Mouse (Mus musculus) hindbrain, embryonic 11.5 days (tissue): ENCODE data around the gene Adgrl1. TPM values are rescaled to one million over a fixed set of nuclear protein-coding genes. Genes with fewer than 3 reads are reported as not detected.

Experiments
- ATAC-seq: fragments of 200-750 bp; cut with Nextera tagmentation; 2 replicates; pipeline ENCODE4 v1.8.0; 2017; ENCODE audit warnings: mild to moderate bottlenecking, moderate TSS enrichment, moderate library complexity; ENCODE audit not compliant: low FRiP score
- DNase-seq: peaks from one replicate; pipeline ENCODE4 v3.0.0-alpha.2; 2015; ENCODE audit warnings: low spot score
- H3K27ac ChIP-seq: fragments of 300-500 bp; sonication (generic); 2 replicates; pipeline ENCODE4 v1.5.1; 2014; ENCODE audit warnings: mild to moderate bottlenecking, low read depth, low read length
- H3K27me3 ChIP-seq: fragments of 300-500 bp; sonication (generic); 2 replicates; pipeline ENCODE4 v1.6.1; 2014; ENCODE audit warnings: mild to moderate bottlenecking, low read length, moderate library complexity, mixed read lengths; ENCODE audit not compliant: control insufficient read depth, insufficient read depth
- H3K36me3 ChIP-seq: fragments of 300-500 bp; sonication (generic); 2 replicates; pipeline ENCODE4 v1.6.1; 2014; ENCODE audit warnings: mild to moderate bottlenecking, low read length, moderate library complexity, mixed read lengths; ENCODE audit not compliant: control insufficient read depth, insufficient read depth
- H3K4me1 ChIP-seq: fragments of 300-500 bp; sonication (generic); replicated peaks from 2 replicates; pipeline ENCODE4 v1.6.1; 2014; ENCODE audit warnings: low read length, mixed read lengths; ENCODE audit not compliant: control insufficient read depth, insufficient read depth
- H3K4me2 ChIP-seq: fragments of 300-500 bp; sonication (generic); replicated peaks from 2 replicates; pipeline ENCODE4 v1.6.1; 2014; ENCODE audit warnings: mild to moderate bottlenecking, low read depth, low read length
- H3K4me3 ChIP-seq: fragments of 300-500 bp; sonication (generic); 2 replicates; pipeline ENCODE4 v1.5.1; 2014; ENCODE audit warnings: low read depth, low read length
- H3K9ac ChIP-seq: fragments of 300-500 bp; sonication (generic); 2 replicates; pipeline ENCODE4 v1.6.1; 2014; ENCODE audit warnings: low read depth, low read length
- H3K9me3 ChIP-seq: fragments of 300-500 bp; sonication (generic); 2 replicates; pipeline ENCODE4 v1.6.1; 2016; ENCODE audit warnings: low read length; ENCODE audit not compliant: control insufficient read depth
- WGBS: fragments of 180-500 bp; shearing (Covaris S2); extraction: QIAGEN DNeasy Blood & Tissue Kit; methylation state at CpG from one replicate; pipeline ENCODE4 v1.1.7; 2014; 5-methylcytosine and 5-hydroxymethylcytosine counted together
- polyA plus RNA-seq: library from polyadenylated mRNA; unstranded; fragments of >200 nt; fragmentation: Nextera tagmentation; extraction: Ambion mirVana; gene quantifications from 2 replicates; pipeline ENCODE4 v1.2.1, GENCODE M21; 2014

Gene Adgrl1
- polyA plus RNA-seq, 1 experiment from 2014 or later, result 23.7 TPM

DNA sequence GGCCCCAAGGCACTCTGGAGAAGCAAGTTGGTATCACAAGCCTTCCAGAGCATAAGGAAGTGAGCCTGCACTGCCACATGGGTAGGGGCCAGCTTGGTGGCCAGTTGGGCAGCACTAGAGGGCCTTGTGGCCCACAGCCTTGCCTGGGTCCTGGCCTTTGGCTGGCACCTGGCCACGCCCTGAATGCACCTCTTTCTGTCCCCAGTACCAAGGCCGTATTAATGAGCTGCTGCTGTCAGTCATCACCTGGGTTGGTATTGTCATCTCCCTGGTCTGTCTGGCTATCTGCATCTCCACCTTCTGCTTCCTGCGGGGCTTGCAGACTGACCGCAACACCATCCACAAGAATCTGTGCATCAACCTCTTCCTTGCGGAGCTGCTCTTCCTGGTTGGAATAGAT is 34.3 kb downstream of the Adgrl1 start:
- no peak overlapping the region for H3K9ac ChIP-seq
- no peaks in the 10 kb centered on the region for H3K9me3 ChIP-seq
- H3K27me3 ChIP-seq, result no peaks in the 10 kb centered on the region
- WGBS, result 85% methylated on average over 5 of the region's 5 CpGs
- H3K4me3 ChIP-seq, result no peak overlapping the region
- peaks cover 8% of the 10 kb centered on the region; the same call in 1 of the 2 replicates for H3K36me3 ChIP-seq
- no peak for ATAC-seq
- DNase-seq, result no peak
- no peak overlapping the region for H3K4me2 ChIP-seq
- no peaks in the 10 kb centered on the region for H3K4me1 ChIP-seq
- H3K27ac ChIP-seq, result no peak overlapping the region

- Histone ChIP-seq H3K4me2 (no peak overlapping the region), H3K4me1 (no peaks in the 10 kb centered on the region), H3K27me3 (no peaks in the 10 kb centered on the region), H3K4me3 (no peak overlapping the region), H3K27ac (no peak overlapping the region), H3K36me3 (peaks cover 9% of the 10 kb centered on the region; the same call in 1 of the 2 replicates), H3K9ac (no peak overlapping the region), H3K9me3 (no peaks in the 10 kb centered on the region)
- no peak for DNase-seq
- WGBS, result 85% methylated on average over 2 of the region's 2 CpGs
- ATAC-seq, result no peak
Observed at GRCm38 (mm10) chr8:83934994-83935393, 35.1 kb downstream of the Adgrl1 start.

GRCm38 (mm10) chr8:83935435-83935834 is 35.5 kb downstream of the Adgrl1 start:
- no peak for ATAC-seq
- 94% methylated on average over 8 of the region's 8 CpGs for WGBS
- H3K4me3 ChIP-seq, result no peak overlapping the region

DNA sequence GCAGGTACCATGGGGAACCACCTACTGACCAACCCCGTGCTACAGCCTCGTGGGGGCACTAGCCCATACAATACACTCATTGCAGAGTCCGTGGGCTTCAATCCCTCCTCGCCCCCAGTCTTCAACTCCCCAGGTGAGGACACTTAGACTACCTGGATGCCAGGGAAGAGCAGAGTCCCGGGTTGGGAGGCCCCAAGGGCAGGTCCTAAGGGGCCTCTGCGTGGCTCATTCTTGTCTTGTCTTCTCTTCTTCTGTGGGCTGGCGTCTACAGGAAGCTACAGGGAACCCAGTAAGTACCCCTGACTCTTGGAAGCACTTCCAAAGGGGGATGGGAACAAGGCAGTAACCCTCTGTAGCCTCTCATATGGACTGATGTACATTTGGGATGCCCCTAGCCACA is 37.7 kb downstream of the Adgrl1 start:
- Histone ChIP-seq H3K4me1 (no peaks in the 10 kb centered on the region), H3K36me3 (peaks cover 7% of the 10 kb centered on the region; the same call in 1 of the 2 replicates), H3K27me3 (no peaks in the 10 kb centered on the region), H3K27ac (no peak overlapping the region), H3K9me3 (no peaks in the 10 kb centered on the region), H3K4me2 (no peak overlapping the region), H3K9ac (no peak overlapping the region), H3K4me3 (no peak overlapping the region)
- WGBS, result 92% methylated on average over 7 of the region's 7 CpGs
- DNase-seq, result no peak
- ATAC-seq, result no peak

More at GRCm38 (mm10) chr8:83935435-83935834, 35.5 kb downstream of the Adgrl1 start:
- DNase-seq, result no peak
- Histone ChIP-seq H3K4me2 (no peak overlapping the region), H3K36me3 (peaks cover 9% of the 10 kb centered on the region; the same call in 1 of the 2 replicates), H3K27ac (no peak overlapping the region), H3K4me1 (no peaks in the 10 kb centered on the region), H3K27me3 (no peaks in the 10 kb centered on the region), H3K9me3 (no peaks in the 10 kb centered on the region), H3K9ac (no peak overlapping the region)

DNA sequence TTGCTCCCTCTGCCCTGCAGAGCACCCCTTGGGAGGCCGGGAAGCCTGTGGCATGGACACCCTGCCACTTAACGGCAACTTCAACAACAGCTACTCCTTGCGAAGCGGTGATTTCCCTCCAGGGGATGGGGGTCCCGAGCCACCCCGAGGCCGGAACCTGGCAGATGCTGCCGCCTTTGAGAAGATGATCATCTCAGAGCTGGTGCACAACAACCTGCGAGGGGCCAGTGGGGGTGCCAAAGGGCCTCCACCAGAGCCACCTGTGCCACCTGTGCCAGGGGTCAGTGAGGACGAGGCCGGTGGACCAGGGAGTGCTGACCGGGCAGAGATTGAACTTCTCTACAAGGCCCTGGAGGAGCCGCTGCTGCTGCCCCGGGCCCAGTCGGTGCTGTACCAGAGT is 38.4 kb downstream of the Adgrl1 start:
- Histone ChIP-seq H3K36me3 (peaks cover 7% of the 10 kb centered on the region; the same call in 1 of the 2 replicates), H3K27me3 (no peaks in the 10 kb centered on the region), H3K27ac (no peak overlapping the region), H3K4me1 (no peaks in the 10 kb centered on the region), H3K4me3 (no peak overlapping the region), H3K4me2 (no peak overlapping the region), H3K9me3 (no peaks in the 10 kb centered on the region), H3K9ac (no peak overlapping the region)
- WGBS, result 90% methylated on average over 15 of the region's 15 CpGs
- DNase-seq (no peak), ATAC-seq (no peak)

GRCm38 (mm10) chr8:83941066-83941677 is 41.3 kb downstream of the Adgrl1 start:
- Histone ChIP-seq H3K4me1 (no peaks in the 10 kb centered on the region), H3K9me3 (no peaks in the 10 kb centered on the region), H3K27ac (no peak overlapping the region), H3K9ac (no peak overlapping the region), H3K4me3 (no peak overlapping the region), H3K36me3 (peaks cover 5% of the 10 kb centered on the region; the same call in 1 of the 2 replicates), H3K4me2 (no peak overlapping the region), H3K27me3 (no peaks in the 10 kb centered on the region)
- ATAC-seq (no peak), DNase-seq (no peak)
- 78% methylated on average over 6 of the region's 6 CpGs for WGBS

DNA sequence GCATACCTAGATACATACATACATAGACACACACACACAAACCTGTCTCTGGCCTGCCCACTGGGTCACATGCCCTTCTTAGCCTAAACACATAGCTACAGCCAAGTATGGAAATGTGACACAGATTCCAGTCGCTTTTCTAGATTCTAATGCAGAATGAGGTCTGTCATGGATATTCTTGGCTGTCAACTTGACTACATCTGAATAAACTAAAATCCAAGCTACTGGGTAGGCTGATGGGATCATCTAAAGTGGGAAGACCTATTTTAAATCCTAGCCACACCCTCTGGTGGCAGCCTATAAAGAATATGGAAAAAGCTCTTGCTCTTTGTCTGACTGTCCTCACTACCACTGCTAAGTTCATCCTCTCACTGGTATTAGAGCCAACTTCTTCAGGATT is 42.5 kb downstream of the Adgrl1 start:
- peaks cover 2% of the 10 kb centered on the region; the same call in 1 of the 2 replicates for H3K36me3 ChIP-seq
- no peaks in the 10 kb centered on the region for H3K27me3 ChIP-seq
- no peak overlapping the region for H3K9ac ChIP-seq
- H3K27ac ChIP-seq, result no peak overlapping the region
- H3K4me3 ChIP-seq, result no peak overlapping the region
- ATAC-seq (no peak), DNase-seq (no peak)
- no peaks in the 10 kb centered on the region for H3K4me1 ChIP-seq
- H3K9me3 ChIP-seq, result no peaks in the 10 kb centered on the region
- no peak overlapping the region for H3K4me2 ChIP-seq
- WGBS, result 95% methylated on average over 1 of the region's 1 CpGs

GRCm38 (mm10) chr8:83945540-83945939 is 45.6 kb downstream of the Adgrl1 start:
- 66% methylated on average over 3 of the region's 3 CpGs for WGBS
- DNase-seq (no peak), ATAC-seq (no peak)
- Histone ChIP-seq H3K36me3 (no peaks in the 10 kb centered on the region), H3K9me3 (no peaks in the 10 kb centered on the region), H3K4me1 (no peaks in the 10 kb centered on the region), H3K27ac (no peak overlapping the region), H3K4me2 (no peak overlapping the region), H3K4me3 (no peak overlapping the region), H3K9ac (no peak overlapping the region), H3K27me3 (no peaks in the 10 kb centered on the region)

- Histone ChIP-seq H3K27ac (no peak overlapping the region), H3K9ac (peak overlapping the region; percentile 49; the same call in 1 of the 2 replicates), H3K4me3 (peak overlapping the region; percentile 65), H3K4me2 (peak overlapping the region; percentile 44), H3K9me3 (no peaks in the 10 kb centered on the region), H3K4me1 (peaks cover 8% of the 10 kb centered on the region; the same call in 1 of the 2 replicates), H3K36me3 (no peaks in the 10 kb centered on the region), H3K27me3 (no peaks in the 10 kb centered on the region)
- DNase-seq, result no peak
- ATAC-seq, result no peak
- 2% methylated on average over 14 of the region's 14 CpGs for WGBS
Observed at GRCm38 (mm10) chr8:83954749-83955105, 54.8 kb downstream of the Adgrl1 start.
